Comparison of ENCODE assay signal across 26 mouse cellular contexts in the genomic region with DNA sequence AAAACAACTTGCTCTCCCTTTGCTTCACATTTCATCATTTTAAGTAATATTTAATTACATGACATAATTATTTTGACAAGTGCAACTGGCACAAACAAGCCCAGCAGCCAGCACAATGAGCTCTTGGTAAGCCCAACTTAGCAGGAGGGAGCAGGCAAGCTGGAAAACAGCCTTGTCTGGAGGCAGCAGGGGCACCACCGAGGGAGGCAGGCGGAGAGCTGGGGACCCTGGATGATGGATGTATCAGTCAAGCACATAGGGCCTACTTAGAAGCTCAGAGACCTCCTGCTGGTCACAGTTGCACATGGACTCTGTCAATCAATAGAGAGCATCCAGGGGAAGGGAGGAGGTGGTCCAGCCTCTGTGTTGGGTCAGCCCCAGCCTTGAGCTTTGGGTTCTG. TPM values are rescaled to one million over a fixed set of nuclear protein-coding genes. Genes with fewer than 3 reads are reported as not detected.
DNase-seq lines count a peak whose midpoint lies in the region; ATAC-seq and TF ChIP-seq lines count a peak whose summit lies in the region.
"Had no signal": no experiment of that assay in that cellular context is flagged by ENCODE, and none has a peak within 500 bp of the region (broad histone marks: within the 10 kb centered on the region; RNA-seq: fewer than 3 reads in every experiment).

No protein-coding gene starts in this region.

- 45% methylated on average over 2 of the region's 2 CpGs for WGBS in limb, embryonic 10.5 days
- 43% methylated on average over 2 of the region's 2 CpGs for WGBS in limb, embryonic 12.5 days

- no peaks in the 10 kb centered on the region for H3K36me3 ChIP-seq in limb, embryonic 10.5 days
- no peaks in the 10 kb centered on the region for H3K36me3 ChIP-seq in limb, embryonic 12.5 days
- H3K36me3 ChIP-seq: embryonic facial prominence, embryonic 10.5 days; embryonic facial prominence, embryonic 12.5 days; forebrain, embryonic 15.5 days had no signal

- H3K4me1 ChIP-seq in limb, embryonic 10.5 days, result peaks cover 28% of the 10 kb centered on the region
- H3K4me1 ChIP-seq in limb, embryonic 12.5 days (replicated peaks), result peaks cover 26% of the 10 kb centered on the region

- 0 out of 2 replicates have a peak, but pooled peaks have one; percentile 4 for TF ChIP-seq CTCF in layer of hippocampus, adult 2 months (conservative IDR thresholded peaks at IDR 0.05)

- ATAC-seq in limb, embryonic 12.5 days (ENCODE audit: insufficient number of reproducible peaks, insufficient read depth, low FRiP score, low TSS enrichment, low read depth), result no peak
- ATAC-seq: activated CD4-positive, CD25-positive, alpha-beta regulatory T cell, adult 4 months; forebrain, embryonic 13.5 days; forebrain, embryonic 15.5 days; Patski had no signal

- no peaks in the 10 kb centered on the region for H3K9me3 ChIP-seq in limb, embryonic 10.5 days (replicated peaks)
- no peaks in the 10 kb centered on the region; the same call in 1 of the 2 replicates for H3K9me3 ChIP-seq in limb, embryonic 12.5 days
- H3K9me3 ChIP-seq: embryonic facial prominence, embryonic 12.5 days; forebrain, embryonic 13.5 days; forebrain, embryonic 15.5 days had no signal

- no peaks in the 10 kb centered on the region for H3K27me3 ChIP-seq in limb, embryonic 10.5 days (ENCODE audit: low read depth, poor library complexity, severe bottlenecking)
- H3K27me3 ChIP-seq in limb, embryonic 12.5 days, result no peaks in the 10 kb centered on the region
- H3K27me3 ChIP-seq: embryonic facial prominence, embryonic 12.5 days; forebrain, embryonic 13.5 days; forebrain, embryonic 15.5 days; Patski had no signal

- H3K4me3 ChIP-seq in layer of hippocampus, adult 2 months, result no peak overlapping the region
- H3K4me3 ChIP-seq in limb, embryonic 10.5 days, result no peak overlapping the region
- no peak overlapping the region for H3K4me3 ChIP-seq in limb, embryonic 12.5 days (replicated peaks)
- H3K4me3 ChIP-seq: embryonic facial prominence, embryonic 10.5 days; embryonic facial prominence, embryonic 12.5 days; forebrain, embryonic 13.5 days; forebrain, embryonic 15.5 days had no signal

- DNase-seq in layer of hippocampus, adult 2 months (ENCODE audit: low spot score in 2 of 2), result no peak
- DNase-seq in layer of hippocampus, postnatal 36 days, result no peak
- DNase-seq in limb, embryonic 10.5 days (ENCODE audit: low spot score), result no peak
- peak; percentile 70 for DNase-seq in retina, embryonic 14.5 days (ENCODE audit: low spot score)
- no peak for DNase-seq in Muller cell, postnatal 12 days (ENCODE audit: inconsistent ontology term)
- no peak for DNase-seq in layer of hippocampus, postnatal 14 days (ENCODE audit: low spot score in 2 of 2)
- no peak for DNase-seq in layer of hippocampus, adult 8-10 months (ENCODE audit: low spot score in 2 of 2)
- DNase-seq: adrenal gland, adult 8-10 months; adrenal gland, postnatal 14 days; adrenal gland, postnatal 36 days; cerebellum, adult 11-12 months; cerebellum, adult 2 months; cerebellum, adult 9-10 months; cerebellum, postnatal 10 days; cerebellum, postnatal 25 days had no signal

- H3K9ac ChIP-seq in limb, embryonic 12.5 days (replicated peaks), result no peak overlapping the region; the same call in 1 of the 2 replicates
- H3K9ac ChIP-seq: embryonic facial prominence, embryonic 12.5 days; forebrain, embryonic 13.5 days; forebrain, embryonic 15.5 days had no signal

- H3K4me2 ChIP-seq in limb, embryonic 12.5 days, result no peak overlapping the region
- H3K4me2 ChIP-seq: embryonic facial prominence, embryonic 12.5 days; forebrain, embryonic 13.5 days; forebrain, embryonic 15.5 days had no signal

- H3K27ac ChIP-seq in layer of hippocampus, adult 2 months, result peak overlapping the region; percentile 44; the same call in 1 of the 2 replicates
- H3K27ac ChIP-seq in limb, embryonic 10.5 days, result peak overlapping the region; percentile 25; the same call in 1 of the 2 replicates
- 0 out of 2 replicates have a peak overlapping the region, but pooled peaks have one; percentile 1 for H3K27ac ChIP-seq in limb, embryonic 12.5 days
- H3K27ac ChIP-seq: embryonic facial prominence, embryonic 10.5 days; embryonic facial prominence, embryonic 12.5 days; forebrain, embryonic 13.5 days; forebrain, embryonic 15.5 days had no signal

RNA-seq across cellular contexts. Expression of a gene that starts 4.0 kb away (rescaled TPM):
- total RNA-seq in layer of hippocampus, adult 2 months (2021), result under 1 TPM; 0.51 to 0.71 TPM
- under 1 TPM; 0.46 to 0.77 TPM for total RNA-seq in layer of hippocampus, postnatal 36 days (2021)
- 0.16 and 1.5 TPM in 2 replicates for polyA plus RNA-seq in limb, embryonic 10.5 days (2016; fragmentation: Nextera tagmentation; extraction: Ambion mirVana)
- polyA plus RNA-seq in limb, embryonic 12.5 days (2016; fragmentation: Nextera tagmentation; extraction: Ambion mirVana), result 16.9 and 24.6 TPM in 2 replicates
- total RNA-seq in layer of hippocampus, postnatal 14 days (2021), result 1 to 10 TPM; 1.1 to 1.4 TPM
- 1 to 10 TPM in 3 of 4 experiments, under 1 TPM in 1; 0.54 to 2.7 (median 1.7) TPM for total RNA-seq in layer of hippocampus, adult 8-10 months (2022)
- total RNA-seq: adrenal gland, adult 18-20 months; adrenal gland, postnatal 14 days; adrenal gland, postnatal 36 days; ES-E14; MEL had no signal
- polyA plus RNA-seq: activated CD4-positive, CD25-positive, alpha-beta regulatory T cell, adult 4 months; forebrain, embryonic 11.5 days; forebrain, embryonic 13.5 days had no signal

RNA-seq across cellular contexts. Expression of a gene that starts 11.2 kb away (rescaled TPM):
- 10 to 100 TPM; 12.8 to 18.1 TPM for total RNA-seq in layer of hippocampus, adult 2 months (2021)
- total RNA-seq in layer of hippocampus, postnatal 36 days (2021), result 10 to 100 TPM; 10.5 to 12.3 TPM
- 3.5 and 9.1 TPM in 2 replicates for polyA plus RNA-seq in limb, embryonic 10.5 days (2016; fragmentation: Nextera tagmentation; extraction: Ambion mirVana)
- 11.8 and 12.3 TPM in 2 replicates for polyA plus RNA-seq in limb, embryonic 12.5 days (2016; fragmentation: Nextera tagmentation; extraction: Ambion mirVana)
- total RNA-seq in layer of hippocampus, postnatal 14 days (2021), result 10 to 100 TPM; 12.7 to 14.7 TPM
- total RNA-seq in layer of hippocampus, adult 8-10 months (2022), result 10 to 100 TPM in 2 of 4 experiments, 1 to 10 TPM in 2; 8.9 to 13.8 (median 11.1) TPM
- total RNA-seq: MEL had no signal
- polyA plus RNA-seq: activated CD4-positive, CD25-positive, alpha-beta regulatory T cell, adult 4 months had no signal

RNA-seq across cellular contexts. Expression of a gene that starts 40.2 kb away (rescaled TPM):
- total RNA-seq in layer of hippocampus, adult 2 months (2021), result 10 to 100 TPM; 38.4 to 42.3 TPM
- total RNA-seq in layer of hippocampus, postnatal 36 days (2021), result 10 to 100 TPM; 40.1 to 44.9 TPM
- polyA plus RNA-seq in limb, embryonic 10.5 days (2016; fragmentation: Nextera tagmentation; extraction: Ambion mirVana), result 0.49 and 0.91 TPM in 2 replicates
- polyA plus RNA-seq in limb, embryonic 12.5 days (2016; fragmentation: Nextera tagmentation; extraction: Ambion mirVana), result 1.5 and 1.8 TPM in 2 replicates
- 10 to 100 TPM; 46.3 to 46.7 TPM for total RNA-seq in layer of hippocampus, postnatal 14 days (2021)
- 10 to 100 TPM; 33.6 to 37.1 (median 34.4) TPM for total RNA-seq in layer of hippocampus, adult 8-10 months (2022)

RNA-seq across cellular contexts. Expression of a gene that starts 58.3 kb away (rescaled TPM):
- 10 to 100 TPM; 45.0 to 47.0 TPM for total RNA-seq in layer of hippocampus, adult 2 months (2021)
- 10 to 100 TPM; 42.8 to 46.6 TPM for total RNA-seq in layer of hippocampus, postnatal 36 days (2021)
- 86.4 and 109 TPM in 2 replicates for polyA plus RNA-seq in limb, embryonic 10.5 days (2016; fragmentation: Nextera tagmentation; extraction: Ambion mirVana)
- 96.5 and 100 TPM in 2 replicates for polyA plus RNA-seq in limb, embryonic 12.5 days (2016; fragmentation: Nextera tagmentation; extraction: Ambion mirVana)
- total RNA-seq in layer of hippocampus, postnatal 14 days (2021), result 10 to 100 TPM; 50.6 to 52.1 TPM
- total RNA-seq in layer of hippocampus, adult 8-10 months (2022), result 10 to 100 TPM; 40.2 to 46.8 (median 42.0) TPM
